Mouse (Mus musculus): ENCODE results near the gene Fam71b. TPM values are rescaled to one million over a fixed set of nuclear protein-coding genes. Genes with fewer than 3 reads are reported as not detected.

The Fam71b gene
- polyA plus RNA-seq, 1 experiment = 1.2 TPM

GRCm38 (mm10) chr11:46389336-46390117 lies 6.8 kb upstream of the Fam71b start, which contains the start of gene Itk:
Gene Itk, minus strand, starts transcription at chr11:46389515.
- Histone ChIP-seq H3K36me3 (ENCODE audit: control insufficient read depth, insufficient read depth, low read length) (no peaks in the 10 kb centered on the region), H3K27me3 (ENCODE audit: control insufficient read depth, insufficient read depth, low read length) (no peaks in the 10 kb centered on the region), H3K4me3 (ENCODE audit: extremely low read depth, insufficient read depth, insufficient read length) (peak within 1 kb of the TSS; percentile 52), H3K27ac (ENCODE audit: insufficient read depth, low read length) (peak within 1 kb of the TSS; percentile 94), H3K4me1 (ENCODE audit: control insufficient read depth, insufficient read depth, insufficient read length) (peaks cover 6% of the 10 kb centered on the region; the same call in 1 of the 2 replicates)
- TF ChIP-seq CTCF (IDR thresholded peaks at IDR 0.05; ENCODE audit: extremely low read depth, insufficient read depth, insufficient read length, insufficient replicate concordance) (no peak), POLR2A (IDR thresholded peaks at IDR 0.05; ENCODE audit: low read depth, low read length) (peak; percentile 90)
- DNase-seq (ENCODE audit: low read depth in 1 of 2, low spot score in 2 of 2) = peak; percentile 25 to 68
- 53% methylated on average over 13 of the region's 13 CpGs for WGBS

- H3K27ac ChIP-seq (ENCODE audit: insufficient read depth, low read length) = peak overlapping the region; percentile 94
- 59% methylated on average over 3 of the region's 3 CpGs for WGBS
- H3K4me1 ChIP-seq (ENCODE audit: control insufficient read depth, insufficient read depth, insufficient read length) = peaks cover 6% of the 10 kb centered on the region; the same call in 1 of the 2 replicates
- DNase-seq (ENCODE audit: low read depth in 1 of 2, low spot score in 2 of 2) = no peak
- no peaks in the 10 kb centered on the region for H3K27me3 ChIP-seq (ENCODE audit: control insufficient read depth, insufficient read depth, low read length)
- no peak overlapping the region for H3K4me3 ChIP-seq (ENCODE audit: extremely low read depth, insufficient read depth, insufficient read length)
- H3K36me3 ChIP-seq (ENCODE audit: control insufficient read depth, insufficient read depth, low read length) = no peaks in the 10 kb centered on the region
- TF ChIP-seq CTCF (IDR thresholded peaks at IDR 0.05; ENCODE audit: extremely low read depth, insufficient read depth, insufficient read length, insufficient replicate concordance) = no peak
- no peak for TF ChIP-seq POLR2A (IDR thresholded peaks at IDR 0.05; ENCODE audit: low read depth, low read length)
Measured at GRCm38 (mm10) chr11:46390621-46391020, 5.7 kb upstream of the Fam71b start.

GRCm38 (mm10) chr11:46392890-46393289 lies 3.5 kb upstream of the Fam71b start:
- Histone ChIP-seq H3K27me3 (ENCODE audit: control insufficient read depth, insufficient read depth, low read length) (no peaks in the 10 kb centered on the region), H3K27ac (ENCODE audit: insufficient read depth, low read length) (no peak overlapping the region), H3K4me3 (ENCODE audit: extremely low read depth, insufficient read depth, insufficient read length) (no peak overlapping the region), H3K36me3 (ENCODE audit: control insufficient read depth, insufficient read depth, low read length) (no peaks in the 10 kb centered on the region), H3K4me1 (ENCODE audit: control insufficient read depth, insufficient read depth, insufficient read length) (peaks cover 17% of the 10 kb centered on the region; the same call in 1 of the 2 replicates)
- TF ChIP-seq POLR2A (IDR thresholded peaks at IDR 0.05; ENCODE audit: low read depth, low read length) (no peak), CTCF (IDR thresholded peaks at IDR 0.05; ENCODE audit: extremely low read depth, insufficient read depth, insufficient read length, insufficient replicate concordance) (no peak)
- no peak for DNase-seq (ENCODE audit: low read depth in 1 of 2, low spot score in 2 of 2)
- 74% methylated on average over 7 of the region's 7 CpGs for WGBS

- Histone ChIP-seq H3K27ac (ENCODE audit: insufficient read depth, low read length) (no peak overlapping the region), H3K4me3 (ENCODE audit: extremely low read depth, insufficient read depth, insufficient read length) (no peak overlapping the region), H3K27me3 (ENCODE audit: control insufficient read depth, insufficient read depth, low read length) (no peaks in the 10 kb centered on the region), H3K4me1 (ENCODE audit: control insufficient read depth, insufficient read depth, insufficient read length) (peaks cover 22% of the 10 kb centered on the region; the same call in 1 of the 2 replicates), H3K36me3 (ENCODE audit: control insufficient read depth, insufficient read depth, low read length) (no peaks in the 10 kb centered on the region)
- no peak for DNase-seq (ENCODE audit: low read depth in 1 of 2, low spot score in 2 of 2)
- 83% methylated on average over 4 of the region's 4 CpGs for WGBS
- no peak for TF ChIP-seq CTCF (IDR thresholded peaks at IDR 0.05; ENCODE audit: extremely low read depth, insufficient read depth, insufficient read length, insufficient replicate concordance)
- TF ChIP-seq POLR2A (IDR thresholded peaks at IDR 0.05; ENCODE audit: low read depth, low read length) = no peak
Measured at GRCm38 (mm10) chr11:46393413-46393812, 2.9 kb upstream of the Fam71b start.

GRCm38 (mm10) chr11:46395088-46395487 lies 1.3 kb upstream of the Fam71b start:
- H3K36me3 ChIP-seq (ENCODE audit: control insufficient read depth, insufficient read depth, low read length) = no peaks in the 10 kb centered on the region
- no peak overlapping the region for H3K4me3 ChIP-seq (ENCODE audit: extremely low read depth, insufficient read depth, insufficient read length)
- DNase-seq (ENCODE audit: low read depth in 1 of 2, low spot score in 2 of 2) = no peak
- H3K4me1 ChIP-seq (ENCODE audit: control insufficient read depth, insufficient read depth, insufficient read length) = peaks cover 23% of the 10 kb centered on the region; the same call in 1 of the 2 replicates
- H3K27me3 ChIP-seq (ENCODE audit: control insufficient read depth, insufficient read depth, low read length) = no peaks in the 10 kb centered on the region
- no peak for TF ChIP-seq CTCF (IDR thresholded peaks at IDR 0.05; ENCODE audit: extremely low read depth, insufficient read depth, insufficient read length, insufficient replicate concordance)
- no peak for TF ChIP-seq POLR2A (IDR thresholded peaks at IDR 0.05; ENCODE audit: low read depth, low read length)
- 87% methylated on average over 2 of the region's 2 CpGs for WGBS
- no peak overlapping the region for H3K27ac ChIP-seq (ENCODE audit: insufficient read depth, low read length)

- H3K36me3 ChIP-seq (ENCODE audit: control insufficient read depth, insufficient read depth, low read length) = no peaks in the 10 kb centered on the region
- no peak overlapping the region for H3K4me3 ChIP-seq (ENCODE audit: extremely low read depth, insufficient read depth, insufficient read length)
- H3K4me1 ChIP-seq (ENCODE audit: control insufficient read depth, insufficient read depth, insufficient read length) = peaks cover 20% of the 10 kb centered on the region; the same call in 1 of the 2 replicates
- TF ChIP-seq POLR2A (IDR thresholded peaks at IDR 0.05; ENCODE audit: low read depth, low read length) (no peak), CTCF (IDR thresholded peaks at IDR 0.05; ENCODE audit: extremely low read depth, insufficient read depth, insufficient read length, insufficient replicate concordance) (no peak)
- no peak for DNase-seq (ENCODE audit: low read depth in 1 of 2, low spot score in 2 of 2)
- 88% methylated on average over 2 of the region's 2 CpGs for WGBS
- H3K27ac ChIP-seq (ENCODE audit: insufficient read depth, low read length) = peak overlapping the region; percentile 41; the same call in 1 of the 2 replicates
- H3K27me3 ChIP-seq (ENCODE audit: control insufficient read depth, insufficient read depth, low read length) = no peaks in the 10 kb centered on the region
Measured at GRCm38 (mm10) chr11:46395698-46396097, 661 bp upstream of the Fam71b start.

GRCm38 (mm10) chr11:46396860-46397179 lies 461 bp downstream of the Fam71b start:
- Histone ChIP-seq H3K27me3 (ENCODE audit: control insufficient read depth, insufficient read depth, low read length) (no peaks in the 10 kb centered on the region), H3K36me3 (ENCODE audit: control insufficient read depth, insufficient read depth, low read length) (no peaks in the 10 kb centered on the region), H3K4me1 (ENCODE audit: control insufficient read depth, insufficient read depth, insufficient read length) (peaks cover 17% of the 10 kb centered on the region; the same call in 1 of the 2 replicates), H3K4me3 (ENCODE audit: extremely low read depth, insufficient read depth, insufficient read length) (no peak overlapping the region), H3K27ac (ENCODE audit: insufficient read depth, low read length) (peak overlapping the region; percentile 67; the same call in 1 of the 2 replicates)
- 68% methylated on average over 4 of the region's 4 CpGs for WGBS
- DNase-seq (ENCODE audit: low read depth in 1 of 2, low spot score in 2 of 2) = no peak
- TF ChIP-seq POLR2A (IDR thresholded peaks at IDR 0.05; ENCODE audit: low read depth, low read length) (no peak), CTCF (IDR thresholded peaks at IDR 0.05; ENCODE audit: extremely low read depth, insufficient read depth, insufficient read length, insufficient replicate concordance) (no peak)
